Mouse (Mus musculus) spleen, adult 2 months (tissue): ENCODE data around the gene Zfp280b. TPM values are rescaled to one million over a fixed set of nuclear protein-coding genes. Genes with fewer than 3 reads are reported as not detected.

Experiments
- DNase-seq, 2 experiments: peaks; one replicate each; pipeline versions ENCODE4 v3.0.0 to v3.0.0-alpha.2; 2012 to 2021; ENCODE audit warnings: low spot score in 2 of 2, low read depth in 1 of 2
- H3K27ac ChIP-seq: fragments of 200-500 bp; 2 replicates; pipeline ENCODE4 v1.5.1; 2012; ENCODE audit warnings: low read length, inconsistent platforms; ENCODE audit not compliant: insufficient read depth
- H3K27me3 ChIP-seq: fragments of 200-500 bp; 2 replicates; pipeline ENCODE4 v1.6.1; 2012; ENCODE audit warnings: mild to moderate bottlenecking, moderate library complexity, low read length, inconsistent platforms; ENCODE audit not compliant: control insufficient read depth, insufficient read depth
- H3K36me3 ChIP-seq: fragments of 200-500 bp; 2 replicates; pipeline ENCODE4 v1.6.1; 2012; ENCODE audit warnings: mild to moderate bottlenecking, low read length, inconsistent platforms; ENCODE audit not compliant: control insufficient read depth, insufficient read depth
- H3K4me1 ChIP-seq: fragments of 200-500 bp; 2 replicates; pipeline ENCODE4 v1.6.1; 2011; ENCODE audit warnings: inconsistent platforms; ENCODE audit not compliant: control insufficient read depth, insufficient read depth, insufficient read length
- H3K4me3 ChIP-seq: fragments of 200-500 bp; 2 replicates; pipeline ENCODE4 v1.5.1; 2011; ENCODE audit warnings: mild to moderate bottlenecking, inconsistent platforms; ENCODE audit not compliant: insufficient read depth, insufficient read length; ENCODE audit errors: extremely low read depth
- CTCF ChIP-seq: fragments of 200-500 bp; IDR thresholded peaks from 2 replicates; pipeline ENCODE4 v1.5.1; 2011; ENCODE audit warnings: mild to moderate bottlenecking, inconsistent platforms; ENCODE audit not compliant: insufficient read depth, insufficient read length, insufficient replicate concordance; ENCODE audit errors: extremely low read depth
- POLR2A ChIP-seq: fragments of 200-500 bp; IDR thresholded peaks from 2 replicates; pipeline ENCODE4 v1.6.1; 2011; ENCODE audit warnings: low read depth, low read length, inconsistent platforms
- WGBS: fragments of 180-500 bp; shearing (Covaris S2); methylation state at CpG from one replicate; pipeline ENCODE4 v1.1.7; 2018; 5-methylcytosine and 5-hydroxymethylcytosine counted together
- polyA plus RNA-seq: library from polyadenylated mRNA; depleted of rRNA; stranded (reverse); fragments of >200 nt; gene quantifications from 2 replicates; pipeline ENCODE4 v1.2.3, GENCODE M21; 2012

Gene Zfp280b
- polyA plus RNA-seq, 1 experiment, result 5.7 TPM

DNA sequence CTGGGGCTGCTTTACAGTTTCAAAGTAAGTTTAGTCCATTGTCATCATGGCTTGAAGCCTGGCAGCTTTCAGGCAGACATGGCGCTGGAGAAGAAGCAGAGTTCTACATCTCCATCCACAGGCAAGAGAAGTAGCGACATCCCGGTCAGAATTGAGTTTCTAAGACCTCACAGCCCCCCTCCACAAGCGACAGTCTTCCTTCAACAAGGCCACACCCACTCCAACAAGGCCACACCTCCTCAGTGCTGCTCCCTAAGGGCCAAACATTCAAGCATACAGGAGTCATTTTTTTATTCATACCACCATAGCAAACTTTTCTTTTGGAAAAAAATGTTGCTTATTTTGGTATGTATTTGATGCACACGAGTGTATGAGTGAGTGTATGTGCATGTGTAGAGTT is 2.0 kb upstream of the Zfp280b start:
- no peak overlapping the region for H3K4me3 ChIP-seq
- H3K27ac ChIP-seq, result no peak overlapping the region
- no peak for DNase-seq
- peaks cover 6% of the 10 kb centered on the region; the same call in 1 of the 2 replicates for H3K4me1 ChIP-seq
- no peaks in the 10 kb centered on the region for H3K27me3 ChIP-seq
- TF ChIP-seq CTCF (no peak), POLR2A (no peak)
- H3K36me3 ChIP-seq, result no peaks in the 10 kb centered on the region
- WGBS, result 59% methylated on average over 5 of the region's 5 CpGs

DNA sequence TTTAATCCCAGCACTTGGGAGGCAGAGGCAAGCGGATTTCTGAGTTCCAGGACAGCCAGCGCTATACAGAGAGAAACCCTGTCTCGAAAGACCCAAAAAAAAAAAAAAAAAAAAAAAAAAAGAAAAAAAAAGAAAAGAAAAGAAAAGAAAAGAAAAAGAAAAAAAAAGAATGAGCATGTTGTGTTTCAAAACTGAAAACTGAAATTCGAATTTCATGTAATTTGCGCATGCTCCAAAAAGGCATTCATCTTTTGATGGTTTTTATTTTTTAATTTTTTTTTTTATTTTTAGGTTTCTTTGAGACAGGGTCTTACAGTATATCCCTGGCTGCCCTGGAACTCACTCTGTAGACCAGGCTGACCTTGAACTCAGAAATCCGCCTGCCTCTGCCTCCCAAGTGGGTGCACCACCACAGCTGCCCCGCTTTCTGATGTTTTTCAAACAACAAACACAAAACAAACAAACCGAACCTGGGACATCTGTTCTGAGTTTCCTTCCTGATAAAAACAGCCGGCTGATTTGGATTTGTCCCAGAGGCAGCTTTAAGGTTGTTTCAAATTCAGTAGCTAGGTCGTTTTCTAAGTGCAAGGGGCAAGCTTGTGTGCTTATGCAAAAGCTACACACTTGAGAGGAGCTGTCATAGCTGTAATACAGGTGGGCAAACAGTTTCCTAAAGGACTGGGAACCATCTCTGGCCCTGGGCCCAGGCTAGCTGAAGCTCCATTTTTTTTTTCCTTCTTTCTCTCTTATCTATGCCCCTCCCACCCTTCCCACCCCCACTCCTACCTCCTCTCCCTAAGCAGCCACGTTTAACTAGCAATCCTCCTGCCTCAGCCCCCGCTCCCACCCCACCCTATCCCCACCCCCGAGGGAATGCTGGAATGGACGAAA is 694 bp upstream of the Zfp280b start:
- TF ChIP-seq CTCF, result no peak
- TF ChIP-seq POLR2A, result no peak
- 49% methylated on average over 14 of the region's 14 CpGs for WGBS
- H3K4me3 ChIP-seq, result peak overlapping the region; percentile 62
- no peak for DNase-seq
- no peak overlapping the region for H3K27ac ChIP-seq
- peaks cover 6% of the 10 kb centered on the region; the same call in 1 of the 2 replicates for H3K4me1 ChIP-seq
- H3K36me3 ChIP-seq, result no peaks in the 10 kb centered on the region
- no peaks in the 10 kb centered on the region for H3K27me3 ChIP-seq

DNA sequence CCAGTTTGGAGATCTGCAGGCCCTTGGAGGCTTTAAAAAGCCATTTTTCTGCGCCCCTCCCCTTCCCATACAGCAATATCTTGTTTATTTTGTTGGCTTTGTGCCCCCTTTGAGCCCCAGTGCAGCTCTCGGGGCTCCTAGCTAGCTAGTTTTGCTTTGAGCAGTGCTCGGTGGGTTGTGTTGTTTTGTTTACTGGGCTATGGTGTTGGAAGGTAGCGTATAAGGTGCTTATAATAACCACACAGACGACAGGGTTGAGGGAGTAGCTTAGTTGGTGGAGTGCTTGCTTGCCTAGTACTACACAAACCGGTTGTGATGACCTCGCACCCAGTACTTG is 637 bp downstream of the Zfp280b start:
- H3K4me3 ChIP-seq, result peak overlapping the region; percentile 94
- peaks cover 2% of the 10 kb centered on the region; the same call in 1 of the 2 replicates for H3K36me3 ChIP-seq
- no peaks in the 10 kb centered on the region for H3K27me3 ChIP-seq
- H3K4me1 ChIP-seq, result peaks cover 6% of the 10 kb centered on the region; the same call in 1 of the 2 replicates
- H3K27ac ChIP-seq, result peak overlapping the region; percentile 69; the same call in 1 of the 2 replicates
- DNase-seq, result no peak
- 21% methylated on average over 7 of the region's 7 CpGs for WGBS
- TF ChIP-seq CTCF, result no peak
- TF ChIP-seq POLR2A, result no peak

DNA sequence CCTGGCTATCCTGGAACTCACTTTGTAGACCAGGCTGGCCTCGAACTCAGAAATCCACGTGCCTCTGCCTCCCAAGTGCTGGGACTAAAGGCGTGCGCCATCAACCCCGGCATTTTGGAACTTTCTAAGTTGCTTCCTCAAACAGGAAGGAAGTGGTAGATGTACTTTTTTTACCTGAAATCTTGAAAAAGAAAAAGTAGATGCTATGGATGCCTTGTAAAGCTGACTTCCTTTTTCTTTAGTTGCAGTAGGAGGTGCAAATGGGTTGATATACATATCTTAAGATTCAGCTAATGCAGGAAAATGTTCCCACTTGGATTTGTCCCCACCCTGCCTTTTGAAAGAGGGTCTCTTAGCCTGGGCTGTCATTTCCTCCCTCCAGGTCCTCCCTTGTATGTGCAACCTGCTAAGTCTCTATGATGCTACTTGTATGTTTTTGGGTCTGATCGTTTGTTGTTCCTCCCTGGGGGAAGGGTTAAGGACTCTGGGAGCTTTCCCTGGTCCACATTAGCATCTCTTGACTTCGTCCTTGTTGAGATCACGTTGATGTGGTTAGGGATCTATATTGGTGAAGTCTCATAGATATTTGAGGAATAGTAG is 1.7 kb downstream of the Zfp280b start:
- H3K36me3 ChIP-seq, result peaks cover 10% of the 10 kb centered on the region
- 54% methylated on average over 8 of the region's 8 CpGs for WGBS
- TF ChIP-seq CTCF (no peak), POLR2A (no peak)
- no peaks in the 10 kb centered on the region for H3K27me3 ChIP-seq
- peaks cover 6% of the 10 kb centered on the region; the same call in 1 of the 2 replicates for H3K4me1 ChIP-seq
- DNase-seq, result no peak
- no peak overlapping the region for H3K27ac ChIP-seq
- no peak overlapping the region for H3K4me3 ChIP-seq

DNA sequence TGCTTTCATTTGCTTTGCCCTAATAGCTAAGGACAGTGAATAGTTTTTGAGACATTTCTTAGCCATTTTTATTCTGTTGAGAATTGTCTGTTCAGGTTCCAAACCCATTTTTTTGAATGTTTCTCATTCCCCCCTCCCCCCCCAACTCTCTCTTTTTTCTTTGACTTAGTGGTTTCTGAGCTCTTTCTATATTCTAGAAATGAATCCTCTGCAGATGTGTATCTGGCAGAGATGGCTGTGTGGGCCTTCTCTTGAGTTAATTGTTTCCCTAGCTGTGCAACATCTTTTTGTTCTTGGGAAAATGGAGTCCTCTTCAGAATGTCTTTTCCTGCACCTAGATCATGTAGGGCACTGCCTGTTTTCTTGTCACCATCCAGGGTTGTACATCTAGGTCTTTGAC is 2.8 kb downstream of the Zfp280b start:
- H3K36me3 ChIP-seq, result peaks cover 20% of the 10 kb centered on the region
- DNase-seq, result no peak
- no peak overlapping the region for H3K27ac ChIP-seq
- no peaks in the 10 kb centered on the region for H3K27me3 ChIP-seq
- H3K4me3 ChIP-seq, result no peak overlapping the region
- TF ChIP-seq CTCF, result no peak
- TF ChIP-seq POLR2A, result no peak
- H3K4me1 ChIP-seq, result peaks cover 6% of the 10 kb centered on the region; the same call in 1 of the 2 replicates

DNA sequence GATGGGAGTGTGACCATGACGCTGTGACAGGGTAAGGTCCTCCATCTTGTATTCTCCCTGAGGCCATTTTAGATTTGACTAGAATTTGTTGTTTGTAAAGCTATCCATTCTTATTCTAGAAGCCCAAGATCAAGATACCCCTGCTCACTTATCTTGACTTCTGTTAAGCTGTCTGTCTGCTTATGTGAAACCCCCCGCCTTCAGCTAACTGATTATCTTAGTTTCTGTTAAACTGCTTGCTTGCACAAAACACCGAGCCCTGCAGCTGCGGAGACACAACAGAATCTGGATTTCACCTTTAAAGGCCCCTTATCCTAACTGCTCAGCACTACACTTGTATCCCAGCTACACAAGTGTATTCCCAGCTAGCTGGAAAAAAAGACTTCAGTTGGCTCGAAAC is 4.5 kb downstream of the Zfp280b start:
- TF ChIP-seq POLR2A (no peak), CTCF (no peak)
- WGBS, result 90% methylated on average over 5 of the region's 5 CpGs
- H3K27ac ChIP-seq, result no peak overlapping the region

More for the DNA sequence above, 4.5 kb downstream of the Zfp280b start:
- DNase-seq, result no peak
- no peak overlapping the region for H3K4me3 ChIP-seq
- H3K27me3 ChIP-seq, result no peaks in the 10 kb centered on the region
- H3K36me3 ChIP-seq, result peaks cover 23% of the 10 kb centered on the region
- peaks cover 6% of the 10 kb centered on the region; the same call in 1 of the 2 replicates for H3K4me1 ChIP-seq
